Mouse (Mus musculus) bone marrow, adult 2 months (tissue): ENCODE data around the gene Gm14862.

Experiments used
- CTCF ChIP-seq: fragments of 200-500 bp; IDR thresholded peaks from 2 replicates; pipeline ENCODE4 v1.5.1; 2011; ENCODE audit warnings: low read length, control low read depth; ENCODE audit not compliant: control insufficient read depth, insufficient read depth
- POLR2A ChIP-seq: fragments of 200-500 bp; IDR thresholded peaks from 2 replicates; pipeline ENCODE4 v1.6.1; 2011; ENCODE audit warnings: low read depth, mild to moderate bottlenecking, control low read depth, low read length, borderline replicate concordance; ENCODE audit not compliant: control insufficient read depth

DNA sequence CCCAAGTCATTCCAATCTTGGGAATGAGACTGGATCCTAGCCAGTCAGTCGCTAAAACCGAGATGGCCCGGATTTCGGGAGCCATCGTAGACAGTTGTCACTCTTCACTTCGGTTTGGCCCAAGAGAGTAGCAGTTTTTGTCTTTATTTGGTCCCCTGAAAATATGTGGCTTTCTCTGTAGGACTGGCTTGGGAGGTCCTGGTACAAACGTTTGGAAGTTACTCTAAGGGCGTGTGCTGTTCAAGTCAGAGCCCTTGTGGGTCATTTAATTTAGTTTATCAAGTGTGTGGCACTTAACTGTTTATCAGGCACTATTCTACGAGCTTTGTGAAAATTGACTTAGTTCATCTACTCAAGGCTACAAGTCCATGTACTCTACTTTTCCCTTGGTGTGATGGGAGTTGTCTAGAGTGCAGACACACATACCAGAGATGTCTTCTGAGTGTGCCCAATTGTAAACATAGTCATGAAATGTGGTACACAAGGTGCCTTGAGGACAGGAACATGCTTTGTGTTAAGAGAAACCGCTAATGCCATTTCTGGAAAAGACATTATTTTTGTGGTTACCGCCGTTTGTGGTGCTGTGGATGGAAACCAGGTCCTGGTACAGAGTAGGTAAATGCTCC, 16.8 kb upstream of the Gm14862 start:
- no peak for TF ChIP-seq CTCF
- TF ChIP-seq POLR2A: no peak
